Mouse (Mus musculus) midbrain, embryonic 13.5 days (tissue): ENCODE results near the gene Zfand4. TPM values are rescaled to one million over a fixed set of nuclear protein-coding genes. Genes with fewer than 3 reads are reported as not detected.
"Not testable (repeated sequence)": the region's sequence is repeated elsewhere in the genome, so short reads cannot be mapped to it uniquely, and the experiment has no call there.

Experiments used
- ATAC-seq: fragments of 200-750 bp; cut with Nextera tagmentation; 2 replicates; pipeline ENCODE4 v1.8.0; 2017; ENCODE audit warnings: mild to moderate bottlenecking, moderate TSS enrichment, moderate library complexity
- H3K27ac ChIP-seq: fragments of 300-500 bp; sonication (generic); 2 replicates; pipeline ENCODE4 v1.5.1; 2015; ENCODE audit warnings: inconsistent platforms, mild to moderate bottlenecking, moderate library complexity
- H3K27me3 ChIP-seq: fragments of 300-500 bp; sonication (generic); 2 replicates; pipeline ENCODE4 v1.6.1; 2015; ENCODE audit warnings: mild to moderate bottlenecking, inconsistent platforms
- H3K36me3 ChIP-seq: fragments of 300-500 bp; sonication (generic); 2 replicates; pipeline ENCODE4 v1.6.1; 2015; ENCODE audit warnings: mild to moderate bottlenecking, inconsistent platforms
- H3K4me1 ChIP-seq: fragments of 300-500 bp; sonication (generic); replicated peaks from 2 replicates; pipeline ENCODE4 v1.6.1; 2015; ENCODE audit warnings: inconsistent platforms
- H3K4me2 ChIP-seq: fragments of 300-500 bp; sonication (generic); replicated peaks from 2 replicates; pipeline ENCODE4 v1.6.1; 2015; ENCODE audit warnings: moderate library complexity, mild to moderate bottlenecking, inconsistent platforms
- H3K4me3 ChIP-seq: fragments of 300-500 bp; sonication (generic); replicated peaks from 2 replicates; pipeline ENCODE4 v1.5.1; 2015; ENCODE audit warnings: mild to moderate bottlenecking, inconsistent platforms
- H3K9ac ChIP-seq: fragments of 300-500 bp; sonication (generic); replicated peaks from 2 replicates; pipeline ENCODE4 v1.6.1; 2015; ENCODE audit warnings: mild to moderate bottlenecking, inconsistent platforms
- H3K9me3 ChIP-seq: fragments of 300-500 bp; sonication (generic); 2 replicates; pipeline ENCODE4 v1.6.1; 2016; ENCODE audit warnings: mild to moderate bottlenecking, inconsistent platforms
- WGBS: fragments of 180-500 bp; shearing (Covaris S2); methylation state at CpG from one replicate; pipeline ENCODE4 v1.1.7; 2015; 5-methylcytosine and 5-hydroxymethylcytosine counted together
- polyA plus RNA-seq: library from polyadenylated mRNA; unstranded; fragments of >200 nt; fragmentation: Nextera tagmentation; extraction: Ambion mirVana; gene quantifications from 2 replicates; pipeline ENCODE4 v1.2.1, GENCODE M21; 2015

Gene Zfand4
- polyA plus RNA-seq, result 11.5 and 11.6 TPM in 2 replicates

- Histone ChIP-seq H3K4me2 (peak within 1 kb of the TSS; percentile 72), H3K4me1 (peaks cover 21% of the 10 kb centered on the region), H3K9ac (peak within 1 kb of the TSS; percentile 79), H3K27me3 (no peaks in the 10 kb centered on the region), H3K36me3 (peaks cover 27% of the 10 kb centered on the region), H3K9me3 (no peaks in the 10 kb centered on the region), H3K4me3 (peak within 1 kb of the TSS; percentile 64), H3K27ac (peak within 1 kb of the TSS; percentile 72)
- under 1% methylated on average over 65 of the region's 67 CpGs for WGBS
- peak; percentile 94 for ATAC-seq
Observed at GRCm38 (mm10) chr6:116264018-116264651, at the start of gene Zfand4. TSS of gene Zfand4 (plus strand) at chr6:116264222.

- Histone ChIP-seq H3K27ac (no peak overlapping the region), H3K9ac (no peak overlapping the region), H3K4me3 (no peak overlapping the region), H3K4me1 (no peaks in the 10 kb centered on the region), H3K36me3 (peaks cover 82% of the 10 kb centered on the region), H3K4me2 (no peak overlapping the region), H3K9me3 (no peaks in the 10 kb centered on the region), H3K27me3 (no peaks in the 10 kb centered on the region)
- no peak for ATAC-seq
- 79% methylated on average over 11 of the region's 11 CpGs for WGBS
Observed at GRCm38 (mm10) chr6:116227767-116228166, 36.3 kb upstream of the Zfand4 start.

- H3K4me2 ChIP-seq, result no peak overlapping the region
- H3K36me3 ChIP-seq, result peaks cover 81% of the 10 kb centered on the region
- H3K9ac ChIP-seq, result no peak overlapping the region
- H3K4me3 ChIP-seq, result no peak overlapping the region
- no peaks in the 10 kb centered on the region for H3K27me3 ChIP-seq
- 67% methylated on average over 12 of the region's 12 CpGs for WGBS
- ATAC-seq, result no peak
- no peaks in the 10 kb centered on the region for H3K4me1 ChIP-seq
- H3K9me3 ChIP-seq, result no peaks in the 10 kb centered on the region
- H3K27ac ChIP-seq, result no peak overlapping the region
Observed at GRCm38 (mm10) chr6:116228785-116229525, 35.1 kb upstream of the Zfand4 start.

- peaks cover 84% of the 10 kb centered on the region for H3K36me3 ChIP-seq
- H3K27me3 ChIP-seq, ATAC-seq, H3K9ac ChIP-seq, H3K4me3 ChIP-seq, H3K27ac ChIP-seq, H3K4me2 ChIP-seq, H3K4me1 ChIP-seq, H3K9me3 ChIP-seq: not testable (repeated sequence)
- 98% methylated on average over 2 of the region's 2 CpGs for WGBS
Observed at GRCm38 (mm10) chr6:116234821-116235220, 29.2 kb upstream of the Zfand4 start.

- ATAC-seq, result no peak
Observed at GRCm38 (mm10) chr6:116235336-116235735, 28.7 kb upstream of the Zfand4 start.

GRCm38 (mm10) chr6:116238083-116238482, 25.9 kb upstream of the Zfand4 start:
- Histone ChIP-seq H3K4me1 (no peaks in the 10 kb centered on the region), H3K4me3 (no peak overlapping the region), H3K36me3 (peaks cover 86% of the 10 kb centered on the region), H3K27ac (no peak overlapping the region), H3K27me3 (no peaks in the 10 kb centered on the region), H3K9me3 (no peaks in the 10 kb centered on the region), H3K4me2 (no peak overlapping the region), H3K9ac (no peak overlapping the region)
- WGBS, result 92% methylated on average over 5 of the region's 5 CpGs
- ATAC-seq, result no peak

More at GRCm38 (mm10) chr6:116235336-116235735, 28.7 kb upstream of the Zfand4 start:
- 95% methylated on average over 5 of the region's 5 CpGs for WGBS
- H3K4me2 ChIP-seq, result no peak overlapping the region
- H3K36me3 ChIP-seq, result peaks cover 87% of the 10 kb centered on the region
- no peak overlapping the region for H3K4me3 ChIP-seq
- no peak overlapping the region for H3K9ac ChIP-seq
- no peaks in the 10 kb centered on the region for H3K9me3 ChIP-seq
- H3K4me1 ChIP-seq, result no peaks in the 10 kb centered on the region
- H3K27me3 ChIP-seq, result no peaks in the 10 kb centered on the region
- H3K27ac ChIP-seq, result no peak overlapping the region

GRCm38 (mm10) chr6:116240371-116240770, 23.7 kb upstream of the Zfand4 start:
- H3K36me3 ChIP-seq, result peaks cover 84% of the 10 kb centered on the region

GRCm38 (mm10) chr6:116259649-116260048, 4.4 kb upstream of the Zfand4 start:
- 75% methylated on average over 4 of the region's 4 CpGs for WGBS
- ATAC-seq, result no peak
- H3K36me3 ChIP-seq, result peaks cover 65% of the 10 kb centered on the region

More at GRCm38 (mm10) chr6:116240371-116240770, 23.7 kb upstream of the Zfand4 start:
- H3K27me3 ChIP-seq, result no peaks in the 10 kb centered on the region
- no peak overlapping the region for H3K4me3 ChIP-seq
- WGBS, result 79% methylated on average over 2 of the region's 2 CpGs
- no peak for ATAC-seq
- H3K4me1 ChIP-seq, result no peaks in the 10 kb centered on the region
- no peaks in the 10 kb centered on the region for H3K9me3 ChIP-seq
- H3K27ac ChIP-seq, result no peak overlapping the region
- no peak overlapping the region for H3K4me2 ChIP-seq
- no peak overlapping the region for H3K9ac ChIP-seq

GRCm38 (mm10) chr6:116260481-116260880, 3.5 kb upstream of the Zfand4 start:
- no peaks in the 10 kb centered on the region for H3K9me3 ChIP-seq
- H3K4me2 ChIP-seq, result no peak overlapping the region
- no peaks in the 10 kb centered on the region for H3K27me3 ChIP-seq
- 92% methylated on average over 5 of the region's 5 CpGs for WGBS
- peaks cover 57% of the 10 kb centered on the region for H3K36me3 ChIP-seq
- peaks cover 7% of the 10 kb centered on the region for H3K4me1 ChIP-seq
- no peak overlapping the region for H3K9ac ChIP-seq
- no peak for ATAC-seq
- H3K4me3 ChIP-seq, result no peak overlapping the region
- H3K27ac ChIP-seq, result no peak overlapping the region

More at GRCm38 (mm10) chr6:116259649-116260048, 4.4 kb upstream of the Zfand4 start:
- Histone ChIP-seq H3K4me1 (0 out of 2 replicates have a peak, but pooled peaks cover 4% of the 10 kb centered on the region), H3K9ac (no peak overlapping the region), H3K4me3 (no peak overlapping the region), H3K4me2 (no peak overlapping the region), H3K27ac (no peak overlapping the region), H3K9me3 (no peaks in the 10 kb centered on the region), H3K27me3 (no peaks in the 10 kb centered on the region)

- Histone ChIP-seq H3K4me1 (peaks cover 21% of the 10 kb centered on the region), H3K4me3 (no peak overlapping the region), H3K27ac (no peak overlapping the region), H3K27me3 (no peaks in the 10 kb centered on the region), H3K9me3 (no peaks in the 10 kb centered on the region), H3K9ac (no peak overlapping the region), H3K36me3 (peaks cover 37% of the 10 kb centered on the region), H3K4me2 (no peak overlapping the region)
- WGBS, result 100% methylated on average over 1 of the region's 1 CpGs
- ATAC-seq, result no peak
Observed at GRCm38 (mm10) chr6:116262824-116263223, 1.2 kb upstream of the Zfand4 start.

- Histone ChIP-seq H3K4me2 (peak overlapping the region; percentile 72), H3K4me3 (peak overlapping the region; percentile 64), H3K27me3 (no peaks in the 10 kb centered on the region), H3K9ac (no peak overlapping the region), H3K27ac (no peak overlapping the region), H3K36me3 (peaks cover 24% of the 10 kb centered on the region), H3K4me1 (peaks cover 21% of the 10 kb centered on the region), H3K9me3 (no peaks in the 10 kb centered on the region)
- 82% methylated on average over 11 of the region's 11 CpGs for WGBS
- ATAC-seq, result no peak
Observed at GRCm38 (mm10) chr6:116264836-116265235, 814 bp downstream of the Zfand4 start.

- Histone ChIP-seq H3K27ac (peak overlapping the region; percentile 87), H3K9me3 (no peaks in the 10 kb centered on the region), H3K27me3 (no peaks in the 10 kb centered on the region), H3K36me3 (peaks cover 19% of the 10 kb centered on the region), H3K4me1 (peaks cover 21% of the 10 kb centered on the region), H3K4me2 (peak overlapping the region; percentile 72), H3K4me3 (peak overlapping the region; percentile 26; the same call in 1 of the 2 replicates), H3K9ac (no peak overlapping the region)
- no peak for ATAC-seq
- WGBS, result 56% methylated on average over 4 of the region's 4 CpGs
Observed at GRCm38 (mm10) chr6:116265603-116266002, 1.6 kb downstream of the Zfand4 start.
